Mouse (Mus musculus): ENCODE results near the gene Lmna.

Gene Lmna

DNA sequence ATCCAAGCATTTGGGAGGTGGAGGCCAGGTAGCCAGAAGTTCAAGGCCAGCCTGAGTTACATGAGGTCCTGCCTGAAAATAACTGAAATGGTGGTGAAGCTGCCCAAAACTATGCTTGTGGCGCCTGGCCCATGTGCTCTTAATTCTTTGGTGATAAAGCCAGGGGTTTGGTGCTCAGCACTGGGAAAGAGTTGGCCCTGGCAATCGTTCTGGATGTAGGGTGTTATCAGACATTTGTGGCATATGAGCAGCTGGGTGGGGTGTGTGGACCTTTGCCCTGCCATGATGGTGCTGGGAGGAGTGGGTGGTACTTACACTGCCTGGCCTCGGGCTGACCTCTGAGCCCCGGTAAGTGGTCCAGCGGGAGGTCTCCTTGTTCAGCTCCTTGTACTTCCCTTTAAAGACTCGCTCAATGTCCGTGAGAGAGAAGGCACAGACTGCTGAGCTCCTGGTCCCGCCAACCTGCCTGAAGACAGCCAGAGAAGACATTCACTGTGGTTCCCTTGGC lies 62.0 kb downstream of the Lmna start:
- DNase-seq (ENCODE audit: low spot score in 2 of 2): no peak

- no peak for DNase-seq (ENCODE audit: low spot score in 2 of 2)
These were observed 63.2 kb downstream of the Lmna start for GRCm38 (mm10) chr3:88446471-88447123.

DNA sequence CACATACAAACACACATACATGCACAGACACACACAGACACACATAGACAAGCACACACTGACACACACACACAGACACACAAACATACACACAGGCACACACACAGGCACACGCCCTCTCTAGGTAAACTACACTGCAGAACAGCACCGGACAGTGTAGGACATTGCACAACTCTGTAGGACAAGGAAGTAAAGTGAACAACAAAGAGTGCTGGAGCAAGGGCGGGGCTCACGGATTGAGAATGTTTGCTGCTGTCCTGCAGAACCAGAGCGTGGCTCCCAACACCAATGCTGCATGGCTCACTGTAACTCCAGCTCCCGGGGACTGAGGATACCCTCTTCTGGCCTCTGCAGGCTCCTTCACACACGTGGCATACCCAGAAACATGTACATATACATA lies 66.9 kb downstream of the Lmna start:
- DNase-seq (ENCODE audit: low spot score in 2 of 2): no peak

DNA sequence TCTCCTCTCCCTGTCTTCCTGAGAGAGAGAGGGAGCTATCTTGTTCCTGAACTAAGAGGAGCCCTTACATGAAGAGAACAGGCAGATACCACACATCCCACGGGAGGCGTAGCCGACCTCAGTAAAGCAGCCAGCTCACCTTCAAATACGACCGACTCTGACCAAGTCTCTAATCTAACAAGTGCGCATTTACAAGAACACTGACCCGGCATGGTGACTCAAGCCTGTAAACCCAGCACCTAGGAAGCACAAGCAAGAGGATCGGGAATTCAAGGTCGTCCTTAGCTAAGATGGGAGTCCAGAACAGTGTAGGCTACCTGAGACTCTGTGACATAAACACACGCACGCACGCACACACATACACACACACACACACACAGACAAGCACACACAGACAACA lies 67.3 kb downstream of the Lmna start:
- DNase-seq (ENCODE audit: low spot score in 2 of 2): no peak

DNA sequence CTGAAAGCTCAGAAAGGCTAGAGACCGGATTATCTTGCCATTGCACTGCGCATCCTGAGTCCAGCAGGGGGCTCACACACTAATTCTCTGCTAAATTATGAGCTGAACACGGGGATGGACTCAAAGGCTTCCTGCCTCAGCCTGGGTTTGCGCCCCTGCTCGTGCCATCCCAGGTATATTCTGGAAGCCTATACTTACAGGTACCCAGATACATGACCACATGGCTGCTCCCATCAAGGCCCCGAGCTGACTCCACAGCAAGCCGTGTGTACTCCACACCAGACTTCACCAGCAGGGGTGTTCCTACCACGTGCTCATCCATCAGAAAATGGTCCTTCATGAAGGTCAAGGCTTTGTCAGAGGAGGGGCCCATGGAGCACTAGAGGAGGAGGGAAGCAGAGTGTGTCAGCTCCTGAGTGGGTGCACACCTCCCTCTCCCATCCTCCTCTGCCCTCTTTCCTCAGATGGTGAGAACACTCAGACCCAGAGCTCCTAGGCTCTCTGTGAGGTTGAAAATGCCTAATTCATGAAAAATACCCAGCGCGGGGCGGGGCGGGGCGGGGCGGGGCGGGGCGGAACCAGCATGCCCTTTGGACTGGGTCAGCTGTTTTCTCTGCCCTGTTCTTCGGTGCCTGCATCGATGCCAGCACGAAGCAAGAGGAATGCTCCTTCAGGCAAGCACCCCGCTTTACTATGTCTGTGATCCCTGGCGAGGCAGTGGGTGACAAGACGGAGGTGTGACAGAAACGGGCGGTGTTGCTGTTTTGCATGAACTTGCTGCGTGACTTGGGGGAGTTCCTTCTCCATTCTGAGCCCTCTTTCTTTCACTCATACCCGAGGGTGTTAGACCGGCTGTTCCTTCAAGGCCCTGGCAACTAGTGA lies 69.0 kb downstream of the Lmna start:
- DNase-seq (ENCODE audit: low spot score in 2 of 2): no peak

GRCm38 (mm10) chr3:88439582-88439981 lies 70.2 kb downstream of the Lmna start:
- no peak for DNase-seq (ENCODE audit: low spot score in 2 of 2)

DNA sequence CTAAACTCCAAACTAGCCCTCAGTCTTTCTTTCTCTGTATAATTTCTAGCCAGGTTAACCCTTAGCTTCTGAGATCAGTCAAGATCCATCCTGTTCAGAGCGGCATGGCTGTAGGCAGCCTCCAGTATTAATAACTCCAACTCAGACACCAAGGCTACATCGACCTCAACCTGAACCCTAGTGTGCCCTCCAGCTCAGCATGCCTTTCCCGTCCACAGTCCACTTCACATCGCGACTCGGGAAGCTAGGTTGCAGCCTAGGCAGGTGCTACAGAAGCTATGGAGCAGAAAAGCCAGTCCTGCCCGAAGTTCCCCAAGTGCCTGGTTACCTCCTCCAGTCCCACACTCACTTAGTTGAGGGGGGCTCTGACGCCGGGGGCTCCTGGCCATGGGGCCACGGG lies 72.3 kb downstream of the Lmna start:
- DNase-seq (ENCODE audit: low spot score in 2 of 2): no peak

- DNase-seq (ENCODE audit: low spot score in 2 of 2): peak in 1 of 2 experiments; percentile 50
These were observed 73.2 kb downstream of the Lmna start for GRCm38 (mm10) chr3:88436395-88437201.

- DNase-seq (ENCODE audit: low spot score in 2 of 2): peak; percentile 49 to 77
These were observed 74.2 kb downstream of the Lmna start for GRCm38 (mm10) chr3:88435515-88435914.

Measured in frontal cortex, postnatal 10 days (tissue).